In the genomic region with DNA sequence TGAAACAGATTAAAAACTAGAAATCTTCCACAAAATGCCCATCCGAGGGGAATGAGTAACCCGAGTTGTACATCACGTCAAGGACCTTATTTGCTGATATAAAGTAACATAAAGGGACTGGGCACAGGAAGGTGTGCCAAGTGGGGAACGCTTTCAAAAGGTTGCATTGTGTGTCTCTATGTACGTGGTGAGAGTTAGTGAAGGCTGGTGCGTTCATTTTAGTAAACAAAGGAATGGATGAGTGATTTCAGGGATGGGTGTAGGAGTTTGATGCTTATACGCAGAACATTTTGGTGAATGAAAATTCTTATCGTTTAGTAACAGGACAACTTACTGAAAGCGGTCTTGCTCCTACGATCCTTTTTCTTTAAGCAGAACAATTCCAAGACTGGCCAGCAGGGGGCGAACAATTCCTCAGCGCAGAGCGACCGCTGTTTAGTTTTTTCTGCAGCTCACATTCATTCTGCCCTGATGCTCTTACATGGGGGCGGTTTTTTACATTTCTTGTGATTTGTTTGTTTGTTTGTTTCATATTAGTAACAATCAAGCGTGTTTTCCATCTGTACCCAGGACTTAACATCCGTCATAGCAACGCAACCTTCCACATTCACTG, we compare ENCODE assay signal across 8 mouse cellular contexts. TPM values are rescaled to one million over a fixed set of nuclear protein-coding genes. Genes with fewer than 3 reads are reported as not detected.
DNase-seq lines count a peak whose midpoint lies in the region; ATAC-seq and TF ChIP-seq lines count a peak whose summit lies in the region.

No protein-coding gene starts in this region.

- 0 out of 2 replicates have a peak, but pooled peaks have one; percentile 44 for TF ChIP-seq CTCF in G1E (IDR thresholded peaks at IDR 0.05; ENCODE audit: low read depth, low read length)

- H3K36me3 ChIP-seq in G1E (replicated peaks), result no peaks in the 10 kb centered on the region
- no peaks in the 10 kb centered on the region for H3K36me3 ChIP-seq in forebrain, embryonic 10.5 days (replicated peaks)

- no peak for ATAC-seq in G1E (ENCODE audit: extremely low read depth, insufficient number of reproducible peaks, low FRiP score, poor library complexity, severe bottlenecking)
- ATAC-seq in megakaryocyte-erythroid progenitor cell, adult 5-6 weeks (replicated peaks; ENCODE audit: low FRiP score, low TSS enrichment, poor library complexity, severe bottlenecking), result peak; percentile 35

- no peak overlapping the region for H3K4me3 ChIP-seq in G1E (ENCODE audit: low read depth, low read length)
- no peak overlapping the region; the same call in 1 of the 2 replicates for H3K4me3 ChIP-seq in forebrain, embryonic 10.5 days

- peak; percentile 30 for DNase-seq in G1E (ENCODE audit: low spot score)
- peak; percentile 26 for DNase-seq in brain, embryonic 18.5 days (ENCODE audit: low read depth, low spot score)
- DNase-seq in forebrain, embryonic 10.5 days (ENCODE audit: extremely low spot score, low spot score), result peak; percentile 70
- peak; percentile 86 for DNase-seq in heart, postnatal 4 days
- peak; percentile 75 to 80 for DNase-seq in left cerebral cortex, adult 18-20 months (ENCODE audit: low spot score in 2 of 2)
- peak; percentile 83 for DNase-seq in right cerebral cortex, postnatal 14 days
- peak; percentile 53 to 83 for DNase-seq in urinary bladder, postnatal 4 days (ENCODE audit: low spot score in 2 of 2)

- 28% methylated on average over 18 of the region's 18 CpGs for WGBS in forebrain, embryonic 10.5 days

- peaks cover 61% of the 10 kb centered on the region for H3K4me1 ChIP-seq in G1E (ENCODE audit: insufficient read depth, low read depth, low read length)
- H3K4me1 ChIP-seq in forebrain, embryonic 10.5 days, result peaks cover 8% of the 10 kb centered on the region; the same call in 1 of the 2 replicates

- H3K9me3 ChIP-seq in G1E (replicated peaks), result no peaks in the 10 kb centered on the region
- H3K9me3 ChIP-seq in forebrain, embryonic 10.5 days, result no peaks in the 10 kb centered on the region

- H3K27me3 ChIP-seq in G1E (ENCODE audit: insufficient read depth, low read length), result no peaks in the 10 kb centered on the region
- 0 out of 2 replicates have a peak, but pooled peaks cover 6% of the 10 kb centered on the region for H3K27me3 ChIP-seq in forebrain, embryonic 10.5 days (ENCODE audit: poor library complexity, severe bottlenecking)

- H3K27ac ChIP-seq in forebrain, embryonic 10.5 days, result no peak overlapping the region

RNA-seq across cellular contexts. Expression of gene Ccn2, which starts 35.3 kb away (rescaled TPM):
- total RNA-seq in G1E (2014; fragmentation: Nextera tagmentation) (4.4 TPM in 1 of 2 replicates, not detected in the other), G1E (2017) (not detected in 2 replicates)
- not detected in 2 replicates for polyA plus RNA-seq in G1E (2012)
- polyA plus RNA-seq in forebrain, embryonic 10.5 days (2016; fragmentation: Nextera tagmentation; extraction: Ambion mirVana), result 11.2 and 11.7 TPM in 2 replicates
- 100 to 1,000 TPM; 160 to 233 TPM for total RNA-seq in heart, postnatal 4 days (2021)
- total RNA-seq in left cerebral cortex, adult 18-20 months (2021), result 10 to 100 TPM; 30.6 to 36.4 TPM
- total RNA-seq in megakaryocyte-erythroid progenitor cell, adult 5-6 weeks (2014; fragmentation: Nextera tagmentation), result not detected in 2 replicates
- not detected in 2 replicates for total RNA-seq in megakaryocyte-erythroid progenitor cell, adult 5-6 weeks (2017)

Comparison
In these comparisons a context has a peak if more than half of its experiments do, and no peak if none do; other contexts are left out.
1. DNase-seq: peak in every context shown above with its lines; median percentile 86 in heart, postnatal 4 days; 83 in right cerebral cortex, postnatal 14 days; 78 in left cerebral cortex, adult 18-20 months; 70 in forebrain, embryonic 10.5 days; 68 in urinary bladder, postnatal 4 days; 30 in G1E; 26 in brain, embryonic 18.5 days.
2. RNA of gene Ccn2, which starts 35.3 kb away (total RNA-seq): 160 to 233 TPM in heart, postnatal 4 days and 30.6 to 36.4 TPM in left cerebral cortex, adult 18-20 months; 4.4 TPM in G1E and not detected in megakaryocyte-erythroid progenitor cell, adult 5-6 weeks; every median in the first group is over 4 times any median in the second.